Mouse (Mus musculus): ENCODE data around the gene Igf2bp2.

- TF ChIP-seq CTCF (IDR thresholded peaks at IDR 0.05; ENCODE audit: borderline replicate concordance, control insufficient read depth, extremely low read depth, insufficient read depth, low read length, poor library complexity) (no peak), POLR2A (IDR thresholded peaks at IDR 0.05; ENCODE audit: control insufficient read depth, extremely low read depth, insufficient read depth, low read length, poor library complexity) (no peak)
Measured at GRCm38 (mm10) chr16:22119524-22119923, 43.6 kb downstream of the Igf2bp2 start.
